Mouse (Mus musculus) adrenal gland, adult (tissue): ENCODE results near the gene Tst.
A peak's percentile ranks its signal among the peaks of the same experiment; 100 is the strongest.

ENCODE experiments used
- DNase-seq, 2 experiments: peaks; one replicate each; pipeline ENCODE4 v3.0.0; 2022 to 2023; ENCODE audit warnings: low spot score in 1 of 2; ENCODE audit not compliant: inconsistent age in 2 of 2

Tst gene

GRCm38 (mm10) chr15:78390855-78391254, 14.9 kb downstream of the Tst start:
- no peak for DNase-seq

- no peak for DNase-seq
Observed at GRCm38 (mm10) chr15:78385564-78385963, 20.1 kb downstream of the Tst start.

GRCm38 (mm10) chr15:78384220-78385116, 21.2 kb downstream of the Tst start:
- DNase-seq: no peak

GRCm38 (mm10) chr15:78383450-78384219, 22.1 kb downstream of the Tst start:
- peak; percentile 44 to 64 for DNase-seq

- no peak for DNase-seq
Observed at GRCm38 (mm10) chr15:78382115-78382514, 23.6 kb downstream of the Tst start.

- DNase-seq: no peak
Observed at GRCm38 (mm10) chr15:78380741-78381140, 25.0 kb downstream of the Tst start.

- no peak for DNase-seq
Observed at GRCm38 (mm10) chr15:78380208-78380607, 25.5 kb downstream of the Tst start.

- no peak for DNase-seq
Observed at GRCm38 (mm10) chr15:78378556-78378955, 27.2 kb downstream of the Tst start.

GRCm38 (mm10) chr15:78377859-78378258, 27.8 kb downstream of the Tst start:
- DNase-seq: no peak

- DNase-seq: peak; percentile 73 to 79
Observed at GRCm38 (mm10) chr15:78374204-78374603, 31.5 kb downstream of the Tst start.

GRCm38 (mm10) chr15:78372796-78373195, 32.9 kb downstream of the Tst start:
- DNase-seq: no peak

GRCm38 (mm10) chr15:78369641-78370040, 36.1 kb downstream of the Tst start:
- DNase-seq: no peak

GRCm38 (mm10) chr15:78368926-78369346, 36.8 kb downstream of the Tst start:
- peak; percentile 75 to 85 for DNase-seq

GRCm38 (mm10) chr15:78367811-78368210, 37.9 kb downstream of the Tst start:
- no peak for DNase-seq

- DNase-seq: no peak
Observed at GRCm38 (mm10) chr15:78366875-78367274, 38.8 kb downstream of the Tst start.

GRCm38 (mm10) chr15:78365916-78366315, 39.8 kb downstream of the Tst start:
- DNase-seq: no peak

- no peak for DNase-seq
Observed at GRCm38 (mm10) chr15:78355548-78355947, 50.2 kb downstream of the Tst start.

GRCm38 (mm10) chr15:78354958-78355357, 50.7 kb downstream of the Tst start:
- peak; percentile 46 to 85 for DNase-seq

GRCm38 (mm10) chr15:78351586-78352165, 54.0 kb downstream of the Tst start:
- no peak for DNase-seq
